Mouse (Mus musculus) hindlimb bud, embryonic 11.5 days (tissue): ENCODE data around the gene Pcsk4.

Experiments used
- DNase-seq: peaks from one replicate; pipeline ENCODE4 v3.0.0-alpha.2; 2012; ENCODE audit warnings: low read depth, low spot score; ENCODE audit errors: extremely low spot score

Gene Pcsk4

GRCm38 (mm10) chr10:80323261-80324119, 5.8 kb downstream of the Pcsk4 start:
- DNase-seq, result no peak

GRCm38 (mm10) chr10:80322811-80323211, 6.5 kb downstream of the Pcsk4 start:
- DNase-seq, result no peak

- no peak for DNase-seq
Measured at GRCm38 (mm10) chr10:80321670-80322581, 7.4 kb downstream of the Pcsk4 start.

- no peak for DNase-seq
Measured at GRCm38 (mm10) chr10:80321014-80321669, 8.2 kb downstream of the Pcsk4 start.

- DNase-seq, result peak; percentile 66
Measured at GRCm38 (mm10) chr10:80320340-80320760, 8.9 kb downstream of the Pcsk4 start, which contains the start of gene 2310011J03Rik. Gene 2310011J03Rik (minus strand): TSS chr10:80320537.

- no peak for DNase-seq
Measured at GRCm38 (mm10) chr10:80317011-80317410, 12.3 kb downstream of the Pcsk4 start.

GRCm38 (mm10) chr10:80316359-80316781, 12.9 kb downstream of the Pcsk4 start:
- no peak for DNase-seq

- no peak for DNase-seq
Measured at GRCm38 (mm10) chr10:80315315-80315714, 14.0 kb downstream of the Pcsk4 start.

GRCm38 (mm10) chr10:80314494-80315001, 14.8 kb downstream of the Pcsk4 start:
- DNase-seq, result no peak

GRCm38 (mm10) chr10:80313627-80314201, 15.6 kb downstream of the Pcsk4 start:
- DNase-seq, result no peak

GRCm38 (mm10) chr10:80312586-80313504, 16.5 kb downstream of the Pcsk4 start:
- no peak for DNase-seq

GRCm38 (mm10) chr10:80311560-80311959, 17.7 kb downstream of the Pcsk4 start:
- no peak for DNase-seq

- no peak for DNase-seq
Measured at GRCm38 (mm10) chr10:80304862-80305261, 24.4 kb downstream of the Pcsk4 start.

GRCm38 (mm10) chr10:80304458-80304857, 24.8 kb downstream of the Pcsk4 start:
- no peak for DNase-seq

- no peak for DNase-seq
Measured at GRCm38 (mm10) chr10:80302471-80302881, 26.8 kb downstream of the Pcsk4 start.

GRCm38 (mm10) chr10:80302082-80302355, 27.3 kb downstream of the Pcsk4 start:
- no peak for DNase-seq

- DNase-seq, result no peak
Measured at GRCm38 (mm10) chr10:80301256-80302081, 27.8 kb downstream of the Pcsk4 start.

GRCm38 (mm10) chr10:80300672-80301181, 28.6 kb downstream of the Pcsk4 start:
- no peak for DNase-seq

GRCm38 (mm10) chr10:80299824-80300223, 29.5 kb downstream of the Pcsk4 start:
- DNase-seq, result no peak
